Comparison of ENCODE assay signal across 8 mouse cellular contexts in genomic region chr4:140960781-140961466, GRCm38 (mm10). TPM values are rescaled to one million over a fixed set of nuclear protein-coding genes. Genes with fewer than 3 reads are reported as not detected.
DNase-seq lines count a peak whose midpoint lies in the region; ATAC-seq and TF ChIP-seq lines count a peak whose summit lies in the region.

Gene Sdhb, plus strand, starts transcription at chr4:140961203.

- peak within 1 kb of the TSS; percentile 98 for H3K9ac ChIP-seq in heart, embryonic 11.5 days (ENCODE audit: low read depth, low read length)
- H3K9ac ChIP-seq in kidney, embryonic 16.5 days (replicated peaks; ENCODE audit: low read length): peak within 1 kb of the TSS; percentile 86
- peak within 1 kb of the TSS; percentile 94 for H3K9ac ChIP-seq in liver, adult 2 months (ENCODE audit: low read depth, low read length)

- peak within 1 kb of the TSS; percentile 71 for H3ac ChIP-seq in C2C12 (ENCODE audit: control insufficient read depth, insufficient read length, low read depth)
- H3ac ChIP-seq in myocyte (ENCODE audit: control insufficient read depth, insufficient read length): peak within 1 kb of the TSS; percentile 83

- peak; percentile 67; the same call in 1 of the 2 replicates for TF ChIP-seq POLR2A in brain, embryonic 14.5 days (IDR thresholded peaks at IDR 0.05; ENCODE audit: borderline replicate concordance, extremely low read depth, insufficient read depth, insufficient read length, poor library complexity, severe bottlenecking)
- peak; percentile 66; the same call in 1 of the 2 replicates for TF ChIP-seq POLR2A in liver, adult 2 months (IDR thresholded peaks at IDR 0.05; ENCODE audit: extremely low read depth, insufficient read depth, low read length)
- peak; percentile 85 for TF ChIP-seq POLR2A in myocyte (IDR thresholded peaks at IDR 0.05; ENCODE audit: insufficient read length, low read depth)

- H3K4me3 ChIP-seq in C2C12 (ENCODE audit: insufficient read depth, poor library complexity, severe bottlenecking): peak within 1 kb of the TSS; percentile 95
- peak within 1 kb of the TSS; percentile 85 for H3K4me3 ChIP-seq in erythroblast, embryonic 14.5 days (replicated peaks)
- H3K4me3 ChIP-seq in heart, embryonic 11.5 days (ENCODE audit: low read depth, low read length): peak within 1 kb of the TSS; percentile 98
- peak within 1 kb of the TSS; percentile 77 for H3K4me3 ChIP-seq in kidney, embryonic 16.5 days (ENCODE audit: low read length)
- peak within 1 kb of the TSS; percentile 98 for H3K4me3 ChIP-seq in liver, adult 2 months (ENCODE audit: insufficient read depth, low read depth, low read length)
- peak within 1 kb of the TSS; percentile 87 for H3K4me3 ChIP-seq in myocyte

- H3K36me3 ChIP-seq in C2C12 (ENCODE audit: control insufficient read depth, insufficient read depth) (peaks cover 7% of the 10 kb centered on the region), myocyte (ENCODE audit: control insufficient read depth, insufficient read depth) (peaks cover 3% of the 10 kb centered on the region)
- peaks cover 6% of the 10 kb centered on the region for H3K36me3 ChIP-seq in erythroblast, embryonic 14.5 days (ENCODE audit: control insufficient read depth)
- no peaks in the 10 kb centered on the region for H3K36me3 ChIP-seq in heart, embryonic 11.5 days (ENCODE audit: control insufficient read depth, insufficient read depth, low read length)
- 0 out of 2 replicates have a peak, but pooled peaks cover 2% of the 10 kb centered on the region for H3K36me3 ChIP-seq in kidney, embryonic 16.5 days (ENCODE audit: insufficient read depth, low read length)
- no peaks in the 10 kb centered on the region for H3K36me3 ChIP-seq in liver, adult 2 months (ENCODE audit: control insufficient read depth, insufficient read depth, low read length)
- H3K36me3 ChIP-seq in splenic B cell, adult 2 months (ENCODE audit: control insufficient read depth, insufficient read depth, low read length, poor library complexity, severe bottlenecking): no peaks in the 10 kb centered on the region

- WGBS in heart, embryonic 11.5 days (ENCODE audit: insufficient replicate concordance): 3% methylated on average over 37 of the region's 37 CpGs
- WGBS in kidney, embryonic 16.5 days: 2% methylated on average over 37 of the region's 37 CpGs
- WGBS in liver, adult 2 months: 2% methylated on average over 37 of the region's 37 CpGs

- no peaks in the 10 kb centered on the region for H3K27me3 ChIP-seq in C2C12 (ENCODE audit: control insufficient read depth, insufficient read depth, insufficient read length)
- peaks cover 15% of the 10 kb centered on the region for H3K27me3 ChIP-seq in erythroblast, embryonic 14.5 days (ENCODE audit: control insufficient read depth)
- H3K27me3 ChIP-seq in heart, embryonic 11.5 days (ENCODE audit: control insufficient read depth, insufficient read depth, low read length): no peaks in the 10 kb centered on the region
- H3K27me3 ChIP-seq in kidney, embryonic 16.5 days (ENCODE audit: insufficient read depth, low read length): no peaks in the 10 kb centered on the region
- no peaks in the 10 kb centered on the region for H3K27me3 ChIP-seq in liver, adult 2 months (ENCODE audit: control insufficient read depth, insufficient read depth, low read length)
- H3K27me3 ChIP-seq in myocyte (ENCODE audit: control insufficient read depth, insufficient read depth, insufficient read length): no peaks in the 10 kb centered on the region
- H3K27me3 ChIP-seq in splenic B cell, adult 2 months (ENCODE audit: control insufficient read depth, insufficient read depth, low read length, poor library complexity, severe bottlenecking): no peaks in the 10 kb centered on the region

- DNase-seq in brain, embryonic 14.5 days (ENCODE audit: low read depth): peak; percentile 99
- peak; percentile 98 for DNase-seq in liver, adult 2 months (ENCODE audit: extremely low read depth, low read depth, low spot score)
- DNase-seq in splenic B cell, adult 2 months (ENCODE audit: low read depth, low spot score): peak; percentile 97

- ATAC-seq in heart, embryonic 11.5 days (replicated peaks; ENCODE audit: insufficient number of reproducible peaks, low FRiP score, low TSS enrichment): peak; percentile 92
- ATAC-seq in kidney, embryonic 16.5 days (ENCODE audit: low FRiP score, low TSS enrichment): peak; percentile 97

- peaks cover 38% of the 10 kb centered on the region for H3K79me3 ChIP-seq in C2C12 (ENCODE audit: low read depth)

- H3K4me1 ChIP-seq in erythroblast, embryonic 14.5 days (ENCODE audit: control insufficient read depth): peaks cover 47% of the 10 kb centered on the region
- peaks cover 25% of the 10 kb centered on the region for H3K4me1 ChIP-seq in heart, embryonic 11.5 days (ENCODE audit: control insufficient read depth, insufficient read depth, low read length)
- peaks cover 32% of the 10 kb centered on the region for H3K4me1 ChIP-seq in kidney, embryonic 16.5 days (ENCODE audit: insufficient read depth, low read length)
- H3K4me1 ChIP-seq in liver, adult 2 months (ENCODE audit: control insufficient read depth, insufficient read depth, low read length): peaks cover 17% of the 10 kb centered on the region

- H3K9me3 ChIP-seq in erythroblast, embryonic 14.5 days (ENCODE audit: control insufficient read depth, low read length): no peaks in the 10 kb centered on the region
- no peaks in the 10 kb centered on the region for H3K9me3 ChIP-seq in heart, embryonic 11.5 days (replicated peaks; ENCODE audit: control insufficient read depth, low read length)
- no peaks in the 10 kb centered on the region for H3K9me3 ChIP-seq in kidney, embryonic 16.5 days (ENCODE audit: low read length)

- H3K4me2 ChIP-seq in heart, embryonic 11.5 days: peak within 1 kb of the TSS; percentile 85
- peak within 1 kb of the TSS; percentile 88 for H3K4me2 ChIP-seq in kidney, embryonic 16.5 days (replicated peaks; ENCODE audit: low read depth, low read length)
- peak within 1 kb of the TSS; percentile 97 for H3K4me2 ChIP-seq in myocyte (ENCODE audit: low read depth)

- H3K79me2 ChIP-seq in C2C12 (ENCODE audit: control insufficient read depth, insufficient read depth) (peaks cover 47% of the 10 kb centered on the region), myocyte (ENCODE audit: control insufficient read depth, insufficient read depth) (peaks cover 41% of the 10 kb centered on the region)
- H3K79me2 ChIP-seq in liver, adult 2 months (ENCODE audit: control insufficient read depth, insufficient read depth, low read length): peaks cover 23% of the 10 kb centered on the region; the same call in 1 of the 2 replicates

- peak within 1 kb of the TSS; percentile 88 for H3K27ac ChIP-seq in heart, embryonic 11.5 days (ENCODE audit: low read depth, low read length)
- H3K27ac ChIP-seq in kidney, embryonic 16.5 days (ENCODE audit: low read length): peak within 1 kb of the TSS; percentile 77
- H3K27ac ChIP-seq in liver, adult 2 months (replicated peaks; ENCODE audit: insufficient read depth, low read depth, low read length): peak within 1 kb of the TSS; percentile 96

- no peak for TF ChIP-seq CTCF in C2C12 (IDR thresholded peaks at IDR 0.05; ENCODE audit: control insufficient read depth, insufficient read depth, insufficient read length)
- no peak for TF ChIP-seq CTCF in brain, embryonic 14.5 days (IDR thresholded peaks at IDR 0.05; ENCODE audit: borderline replicate concordance, extremely low read depth, insufficient read depth, insufficient read length)
- no peak for TF ChIP-seq CTCF in liver, adult 2 months (IDR thresholded peaks at IDR 0.05; ENCODE audit: low read depth, low read length)

TF ChIP-seq in C2C12, 6 proteins besides CTCF, POLR2A, EP300 and RAD21:
- no peak for TF ChIP-seq FOSL1 (IDR thresholded peaks at IDR 0.05; ENCODE audit: insufficient read depth, low read length, poor library complexity, severe bottlenecking)
- no peak for TF ChIP-seq CEBPB (IDR thresholded peaks at IDR 0.05; ENCODE audit: low read depth)
- TF ChIP-seq MYOD1 (IDR thresholded peaks at IDR 0.05; ENCODE audit: control insufficient read depth, insufficient read length, low read depth): no peak
- no peak for TF ChIP-seq MAX (IDR thresholded peaks at IDR 0.05)
- TF ChIP-seq USF1 (IDR thresholded peaks at IDR 0.05; ENCODE audit: low read depth): no peak
- TF ChIP-seq MYOG (IDR thresholded peaks at IDR 0.05; ENCODE audit: control insufficient read depth, extremely low read depth, insufficient read length): no peak

TF ChIP-seq in myocyte, 11 proteins besides CTCF, POLR2A, EP300 and RAD21:
- TF ChIP-seq POLR2AphosphoS2 (IDR thresholded peaks at IDR 0.05; ENCODE audit: insufficient read length, low read depth) (peak; percentile 66), MYOD1 (IDR thresholded peaks at IDR 0.05; ENCODE audit: control insufficient read depth in 1 of 3, insufficient read length in 2 of 3, low read depth in 2 of 3) (no peak)

RNA-seq across cellular contexts. Expression of gene Sdhb, which starts in this region (rescaled TPM):
- polyA plus RNA-seq in C2C12 (2012; fragmentation: generic; extraction: Trizol): 370 TPM
- 213 and 233 TPM in 2 replicates for polyA plus RNA-seq in brain, embryonic 14.5 days (2012; rRNA removed)
- 9.3 and 10.1 TPM in 2 replicates for polyA plus RNA-seq in erythroblast, embryonic 14.5 days (2012)
- 760 and 778 TPM in 2 replicates for polyA plus RNA-seq in heart, embryonic 11.5 days (2014; fragmentation: Nextera tagmentation; extraction: Ambion mirVana)
- polyA plus RNA-seq in kidney, embryonic 16.5 days (2015; fragmentation: Nextera tagmentation; extraction: Ambion mirVana): 520 and 550 TPM in 2 replicates
- 479 and 532 TPM in 2 replicates for total RNA-seq in liver, adult 2 months (2014; rRNA removed)
- polyA plus RNA-seq in liver, adult 2 months (2012; rRNA removed): 324 and 347 TPM in 2 replicates
- 421 TPM for polyA plus RNA-seq in myocyte (2012; fragmentation: generic; extraction: Trizol)

Comparison
In these comparisons a context has a peak if more than half of its experiments do, and no peak if none do; other contexts are left out.
1. Peak in every context shown above with its lines: DNase-seq, ATAC-seq, H3K4me3 ChIP-seq and H3K27ac ChIP-seq.
2. RNA of gene Sdhb (polyA plus RNA-seq): 760 to 778 TPM in heart, embryonic 11.5 days, 520 to 550 TPM in kidney, embryonic 16.5 days, 421 TPM in myocyte (single experiment), 370 TPM in C2C12 (single experiment), 324 to 347 TPM in liver, adult 2 months and 213 to 233 TPM in brain, embryonic 14.5 days; 9.3 to 10.1 TPM in erythroblast, embryonic 14.5 days; every median in the first group is over 10 times any median in the second.